Mouse (Mus musculus): Measurements from ENCODE around the gene Gsn. TPM values are rescaled to one million over a fixed set of nuclear protein-coding genes. Genes with fewer than 3 reads are reported as not detected.

The Gsn gene
- polyA plus RNA-seq, 1 experiment = 46.9 TPM

DNA sequence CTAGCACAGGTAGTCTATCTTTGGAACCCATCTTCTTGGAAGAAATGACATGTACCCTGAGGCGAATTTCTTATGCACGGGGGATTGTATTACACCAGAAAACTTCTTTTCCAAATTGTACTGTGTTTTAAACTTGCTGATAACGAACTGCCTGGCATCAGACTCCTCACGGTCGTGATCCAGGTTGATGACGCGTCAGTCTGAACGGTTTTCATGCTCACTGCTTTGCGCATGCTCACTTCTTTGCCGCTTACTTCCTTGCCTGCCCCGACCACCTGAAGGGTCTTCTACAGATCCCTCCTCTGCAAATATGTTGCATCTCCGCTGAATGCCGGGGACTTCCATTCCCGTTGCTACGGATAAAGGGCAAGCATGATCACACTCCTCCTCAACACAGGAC lies 31.9 kb upstream of the Gsn start:
- Histone ChIP-seq H3K36me3 (ENCODE audit: control insufficient read depth, insufficient read depth, low read length, poor library complexity, severe bottlenecking) (no peaks in the 10 kb centered on the region), H3K27me3 (ENCODE audit: control insufficient read depth, insufficient read depth, low read length, poor library complexity, severe bottlenecking) (no peaks in the 10 kb centered on the region), H3K27ac (ENCODE audit: insufficient read depth, low read length) (no peak overlapping the region), H3K9me3 (replicated peaks; ENCODE audit: control insufficient read depth, insufficient read depth, low read length, poor library complexity, severe bottlenecking) (no peaks in the 10 kb centered on the region), H3K9ac (ENCODE audit: low read depth, poor library complexity, severe bottlenecking) (no peak overlapping the region), H3K4me1 (ENCODE audit: control insufficient read depth, insufficient read depth, low read length) (no peaks in the 10 kb centered on the region), H3K4me3 (ENCODE audit: low read depth, low read length) (no peak overlapping the region)
- TF ChIP-seq CTCF (IDR thresholded peaks at IDR 0.05; ENCODE audit: low read depth, low read length) = no peak
- TF ChIP-seq EP300 (IDR thresholded peaks at IDR 0.05; ENCODE audit: insufficient read depth, low read depth, low read length) = no peak
- TF ChIP-seq POLR2A (IDR thresholded peaks at IDR 0.05; ENCODE audit: insufficient read depth, low read length) = no peak

DNA sequence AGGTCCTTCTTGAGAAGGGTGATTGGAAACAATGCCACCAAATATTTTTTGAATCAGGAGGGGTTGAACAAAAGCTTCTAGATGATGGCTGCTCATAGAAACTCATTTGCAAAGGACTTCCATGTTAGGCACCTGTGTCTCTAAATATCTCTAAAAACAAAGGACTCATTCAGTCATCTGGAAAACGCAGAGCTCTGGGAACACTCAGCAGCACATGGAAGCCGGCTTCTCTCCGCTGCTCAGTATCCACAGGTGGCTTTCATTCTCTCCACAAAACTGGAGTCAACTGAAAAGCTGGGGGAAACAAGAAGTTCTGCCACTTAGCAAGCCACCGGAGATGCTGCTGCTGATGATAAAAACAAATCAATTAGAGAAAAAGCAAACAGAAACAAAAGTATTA lies 28.0 kb upstream of the Gsn start:
- Histone ChIP-seq H3K4me3 (ENCODE audit: low read depth, low read length) (no peak overlapping the region), H3K27me3 (ENCODE audit: control insufficient read depth, insufficient read depth, low read length, poor library complexity, severe bottlenecking) (no peaks in the 10 kb centered on the region; the same call in 1 of the 2 replicates), H3K9ac (ENCODE audit: low read depth, poor library complexity, severe bottlenecking) (no peak overlapping the region), H3K9me3 (replicated peaks; ENCODE audit: control insufficient read depth, insufficient read depth, low read length, poor library complexity, severe bottlenecking) (no peaks in the 10 kb centered on the region), H3K4me1 (ENCODE audit: control insufficient read depth, insufficient read depth, low read length) (no peaks in the 10 kb centered on the region), H3K36me3 (ENCODE audit: control insufficient read depth, insufficient read depth, low read length, poor library complexity, severe bottlenecking) (no peaks in the 10 kb centered on the region), H3K27ac (ENCODE audit: insufficient read depth, low read length) (no peak overlapping the region)
- TF ChIP-seq CTCF (IDR thresholded peaks at IDR 0.05; ENCODE audit: low read depth, low read length) = no peak
- no peak for TF ChIP-seq EP300 (IDR thresholded peaks at IDR 0.05; ENCODE audit: insufficient read depth, low read depth, low read length)
- no peak for TF ChIP-seq POLR2A (IDR thresholded peaks at IDR 0.05; ENCODE audit: insufficient read depth, low read length)

DNA sequence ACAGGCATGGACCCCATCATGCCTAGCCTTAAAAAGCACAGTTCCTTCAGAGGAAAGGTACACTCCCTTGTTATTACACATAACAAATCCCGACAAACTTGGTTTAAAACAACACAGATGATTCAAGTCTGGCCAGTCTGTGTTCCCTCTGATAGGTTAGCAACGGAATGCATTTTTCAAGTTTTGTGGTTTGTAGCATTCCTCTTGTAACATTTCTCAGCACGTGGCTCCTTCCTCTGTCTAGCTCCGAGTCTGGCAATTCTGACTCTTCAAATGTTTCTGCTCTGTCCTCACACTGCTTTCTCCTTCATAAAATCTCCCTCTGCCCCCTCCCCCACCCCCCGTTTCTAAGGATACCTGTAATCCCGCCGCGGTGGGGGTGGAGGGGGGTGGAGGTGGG lies 26.0 kb upstream of the Gsn start:
- no peaks in the 10 kb centered on the region for H3K4me1 ChIP-seq (ENCODE audit: control insufficient read depth, insufficient read depth, low read length)
- H3K4me3 ChIP-seq (ENCODE audit: low read depth, low read length) = no peak overlapping the region
- H3K27me3 ChIP-seq (ENCODE audit: control insufficient read depth, insufficient read depth, low read length, poor library complexity, severe bottlenecking) = no peaks in the 10 kb centered on the region; the same call in 1 of the 2 replicates
- H3K9ac ChIP-seq (ENCODE audit: low read depth, poor library complexity, severe bottlenecking) = no peak overlapping the region
- no peak for TF ChIP-seq CTCF (IDR thresholded peaks at IDR 0.05; ENCODE audit: low read depth, low read length)
- TF ChIP-seq POLR2A (IDR thresholded peaks at IDR 0.05; ENCODE audit: insufficient read depth, low read length) = no peak
- no peak for TF ChIP-seq EP300 (IDR thresholded peaks at IDR 0.05; ENCODE audit: insufficient read depth, low read depth, low read length)
- H3K36me3 ChIP-seq (ENCODE audit: control insufficient read depth, insufficient read depth, low read length, poor library complexity, severe bottlenecking) = no peaks in the 10 kb centered on the region
- H3K27ac ChIP-seq (ENCODE audit: insufficient read depth, low read length) = no peak overlapping the region
- no peaks in the 10 kb centered on the region for H3K9me3 ChIP-seq (replicated peaks; ENCODE audit: control insufficient read depth, insufficient read depth, low read length, poor library complexity, severe bottlenecking)

DNA sequence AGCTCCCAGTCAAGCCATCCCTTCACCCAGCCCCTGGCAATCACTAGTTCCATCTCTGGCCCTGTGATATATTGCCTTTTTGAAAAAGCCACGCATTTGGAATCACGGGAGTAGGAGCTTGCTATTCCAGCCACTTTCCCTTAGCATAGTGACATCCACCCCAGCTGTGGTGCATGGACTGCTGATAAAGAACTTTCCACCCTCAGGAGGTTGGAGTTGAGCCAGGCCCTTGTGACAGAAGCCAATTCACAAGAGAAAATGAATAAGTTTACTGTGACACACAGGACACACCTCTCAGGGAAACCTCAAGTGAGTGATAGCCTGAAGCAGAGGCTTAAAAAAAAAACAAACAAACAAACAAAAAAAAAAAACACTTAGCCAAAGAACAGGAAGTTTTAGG lies 24.3 kb upstream of the Gsn start:
- Histone ChIP-seq H3K9me3 (replicated peaks; ENCODE audit: control insufficient read depth, insufficient read depth, low read length, poor library complexity, severe bottlenecking) (no peaks in the 10 kb centered on the region), H3K27ac (ENCODE audit: insufficient read depth, low read length) (no peak overlapping the region), H3K9ac (ENCODE audit: low read depth, poor library complexity, severe bottlenecking) (no peak overlapping the region), H3K4me1 (ENCODE audit: control insufficient read depth, insufficient read depth, low read length) (no peaks in the 10 kb centered on the region), H3K36me3 (ENCODE audit: control insufficient read depth, insufficient read depth, low read length, poor library complexity, severe bottlenecking) (no peaks in the 10 kb centered on the region), H3K27me3 (ENCODE audit: control insufficient read depth, insufficient read depth, low read length, poor library complexity, severe bottlenecking) (no peaks in the 10 kb centered on the region; the same call in 1 of the 2 replicates), H3K4me3 (ENCODE audit: low read depth, low read length) (no peak overlapping the region)
- TF ChIP-seq CTCF (IDR thresholded peaks at IDR 0.05; ENCODE audit: low read depth, low read length) = no peak
- TF ChIP-seq POLR2A (IDR thresholded peaks at IDR 0.05; ENCODE audit: insufficient read depth, low read length) = no peak
- TF ChIP-seq EP300 (IDR thresholded peaks at IDR 0.05; ENCODE audit: insufficient read depth, low read depth, low read length) = no peak

DNA sequence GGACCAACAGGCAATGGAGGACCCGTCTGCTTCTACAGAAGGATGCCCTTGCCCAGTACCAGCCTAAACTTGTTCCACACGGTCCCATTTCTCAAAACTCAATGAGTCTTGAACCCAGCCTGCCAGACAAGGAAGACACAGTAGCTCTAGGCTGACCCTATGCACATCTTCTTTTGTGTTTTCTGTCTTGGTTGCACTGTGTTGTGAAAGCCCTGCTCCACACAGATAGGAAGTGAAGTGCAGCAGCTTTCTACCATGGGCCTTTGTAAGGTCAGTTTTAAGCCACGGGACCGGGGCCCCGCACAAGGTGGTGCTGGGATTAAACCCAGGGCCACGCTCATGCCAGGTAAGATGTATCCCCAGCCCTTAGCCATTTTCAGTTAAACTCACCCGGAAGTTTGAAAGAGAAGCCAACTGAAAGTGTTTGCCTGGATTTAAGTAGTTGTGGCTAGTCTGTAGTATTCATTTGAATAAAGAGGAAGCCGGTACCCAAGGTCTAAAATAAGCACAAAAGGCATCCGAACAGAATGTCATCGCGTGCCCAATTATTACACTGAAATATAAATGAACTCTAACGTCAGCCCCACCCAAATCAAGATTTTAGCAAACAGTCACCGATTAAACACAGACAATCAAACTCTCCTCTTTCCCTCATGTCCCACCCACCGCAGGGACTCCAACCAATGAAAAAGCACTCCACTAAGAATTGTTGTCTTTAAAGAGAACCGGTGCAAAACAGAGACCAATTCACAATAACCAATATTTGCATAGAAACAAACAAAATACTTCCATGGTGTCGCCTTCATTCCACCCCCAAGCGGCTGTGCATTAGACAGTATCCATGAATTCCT lies 23.4 kb upstream of the Gsn start:
- Histone ChIP-seq H3K4me1 (ENCODE audit: control insufficient read depth, insufficient read depth, low read length) (no peaks in the 10 kb centered on the region), H3K4me3 (ENCODE audit: low read depth, low read length) (no peak overlapping the region)

DNA sequence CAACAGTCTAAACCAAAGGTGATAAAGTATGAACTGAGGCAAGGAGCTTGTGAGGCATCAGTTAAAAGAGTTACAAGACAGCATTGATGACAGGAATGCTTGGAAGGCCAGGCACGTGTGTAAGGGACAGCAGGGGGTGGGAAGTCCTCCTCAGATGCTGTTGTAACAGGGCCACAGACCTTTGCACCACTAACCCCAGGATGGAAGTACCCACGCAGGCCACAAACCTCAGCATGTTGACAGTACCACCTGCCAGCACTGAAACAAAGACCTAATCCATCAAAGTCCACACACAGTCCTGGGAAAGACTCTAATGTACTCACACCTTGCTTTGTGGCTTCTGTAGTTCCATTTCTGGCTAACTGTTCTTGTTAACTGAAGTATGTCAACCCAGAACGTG lies 22.3 kb upstream of the Gsn start:
- Histone ChIP-seq H3K27me3 (ENCODE audit: control insufficient read depth, insufficient read depth, low read length, poor library complexity, severe bottlenecking) (no peaks in the 10 kb centered on the region; the same call in 1 of the 2 replicates), H3K4me3 (ENCODE audit: low read depth, low read length) (no peak overlapping the region), H3K4me1 (ENCODE audit: control insufficient read depth, insufficient read depth, low read length) (no peaks in the 10 kb centered on the region), H3K27ac (ENCODE audit: insufficient read depth, low read length) (no peak overlapping the region), H3K36me3 (ENCODE audit: control insufficient read depth, insufficient read depth, low read length, poor library complexity, severe bottlenecking) (no peaks in the 10 kb centered on the region), H3K9ac (ENCODE audit: low read depth, poor library complexity, severe bottlenecking) (no peak overlapping the region), H3K9me3 (replicated peaks; ENCODE audit: control insufficient read depth, insufficient read depth, low read length, poor library complexity, severe bottlenecking) (no peaks in the 10 kb centered on the region)
- TF ChIP-seq EP300 (IDR thresholded peaks at IDR 0.05; ENCODE audit: insufficient read depth, low read depth, low read length) = no peak
- TF ChIP-seq CTCF (IDR thresholded peaks at IDR 0.05; ENCODE audit: low read depth, low read length) = no peak
- no peak for TF ChIP-seq POLR2A (IDR thresholded peaks at IDR 0.05; ENCODE audit: insufficient read depth, low read length)

More for the DNA sequence above, 23.4 kb upstream of the Gsn start:
- no peaks in the 10 kb centered on the region for H3K36me3 ChIP-seq (ENCODE audit: control insufficient read depth, insufficient read depth, low read length, poor library complexity, severe bottlenecking)
- TF ChIP-seq EP300 (IDR thresholded peaks at IDR 0.05; ENCODE audit: insufficient read depth, low read depth, low read length) (no peak), POLR2A (IDR thresholded peaks at IDR 0.05; ENCODE audit: insufficient read depth, low read length) (no peak), CTCF (IDR thresholded peaks at IDR 0.05; ENCODE audit: low read depth, low read length) (no peak)
- no peaks in the 10 kb centered on the region for H3K9me3 ChIP-seq (replicated peaks; ENCODE audit: control insufficient read depth, insufficient read depth, low read length, poor library complexity, severe bottlenecking)
- no peak overlapping the region for H3K9ac ChIP-seq (ENCODE audit: low read depth, poor library complexity, severe bottlenecking)
- H3K27ac ChIP-seq (ENCODE audit: insufficient read depth, low read length) = no peak overlapping the region
- no peaks in the 10 kb centered on the region; the same call in 1 of the 2 replicates for H3K27me3 ChIP-seq (ENCODE audit: control insufficient read depth, insufficient read depth, low read length, poor library complexity, severe bottlenecking)

All from ES-Bruce4 (cell line).